Mouse (Mus musculus) intestine, postnatal 0 days (tissue): Measurements from ENCODE around the gene Iqcj. TPM values are rescaled to one million over a fixed set of nuclear protein-coding genes. Genes with fewer than 3 reads are reported as not detected.

Experiments
- ATAC-seq: fragments of 200-750 bp; cut with Nextera tagmentation; 2 replicates; pipeline ENCODE4 v1.8.0; 2017; ENCODE audit warnings: mild to moderate bottlenecking, moderate TSS enrichment, moderate library complexity
- H3K27ac ChIP-seq: fragments of 300-500 bp; sonication (generic); 2 replicates; pipeline ENCODE4 v1.5.1; 2014; ENCODE audit warnings: mild to moderate bottlenecking, low read depth, low read length, moderate library complexity
- H3K27me3 ChIP-seq: fragments of 300-500 bp; sonication (generic); replicated peaks from 2 replicates; pipeline ENCODE4 v1.6.1; 2014; ENCODE audit warnings: low read length, mixed read lengths; ENCODE audit not compliant: control insufficient read depth, insufficient read depth
- H3K36me3 ChIP-seq: fragments of 300-500 bp; sonication (generic); 2 replicates; pipeline ENCODE4 v1.6.1; 2014; ENCODE audit warnings: mild to moderate bottlenecking, moderate library complexity; ENCODE audit not compliant: control insufficient read depth, insufficient read depth
- H3K4me1 ChIP-seq: fragments of 300-500 bp; sonication (generic); replicated peaks from 2 replicates; pipeline ENCODE4 v1.6.1; 2014; ENCODE audit warnings: antibody characterized with exemption, low read length, mixed read lengths; ENCODE audit not compliant: control insufficient read depth, insufficient read depth
- H3K4me2 ChIP-seq: fragments of 300-500 bp; sonication (generic); replicated peaks from 2 replicates; pipeline ENCODE4 v1.6.1; 2014; ENCODE audit warnings: low read depth, mild to moderate bottlenecking, moderate library complexity
- H3K4me3 ChIP-seq: fragments of 300-500 bp; sonication (generic); 2 replicates; pipeline ENCODE4 v1.5.1; 2014; ENCODE audit warnings: low read depth, low read length
- H3K9ac ChIP-seq: fragments of 300-500 bp; sonication (generic); 2 replicates; pipeline ENCODE4 v1.6.1; 2014; ENCODE audit warnings: mild to moderate bottlenecking, low read depth, low read length
- H3K9me3 ChIP-seq: fragments of 300-500 bp; sonication (generic); 2 replicates; pipeline ENCODE4 v1.6.1; 2016; ENCODE audit warnings: mixed run types; ENCODE audit not compliant: control insufficient read depth
- CTCF ChIP-seq: sonication (generic); IDR thresholded peaks from 2 replicates; pipeline ENCODE4 v1.5.1; 2016; ENCODE audit warnings: low read depth, mild to moderate bottlenecking, control low read depth, antibody characterized with exemption, moderate library complexity
- WGBS: fragments of 180-500 bp; shearing (Covaris S2); extraction: QIAGEN DNeasy Blood & Tissue Kit; methylation state at CpG from one replicate; pipeline ENCODE4 v1.1.7; 2014; 5-methylcytosine and 5-hydroxymethylcytosine counted together
- polyA plus RNA-seq: library from polyadenylated mRNA; unstranded; fragments of >200 nt; fragmentation: Nextera tagmentation; extraction: Ambion mirVana; gene quantifications from 2 replicates; pipeline ENCODE4 v1.2.1, GENCODE M21; 2015

The Iqcj gene
- not detected in 2 replicates for polyA plus RNA-seq

- 74% methylated on average over 15 of the region's 15 CpGs for WGBS
- H3K4me2 ChIP-seq, result no peak within 1 kb of the TSS
- no peaks in the 10 kb centered on the region for H3K27me3 ChIP-seq
Measured at GRCm38 (mm10) chr3:67892026-67892705, at the start of gene Iqcj, which contains the start of gene Iqschfp. Gene Iqcj (plus strand): TSS chr3:67892220. Gene Iqschfp (plus strand): TSS chr3:67892232.

GRCm38 (mm10) chr3:67852397-67852796 lies 39.6 kb upstream of the Iqcj start:
- 88% methylated on average over 5 of the region's 5 CpGs for WGBS
- Histone ChIP-seq H3K4me2 (no peak overlapping the region), H3K4me3 (no peak overlapping the region), H3K9ac (no peak overlapping the region), H3K27me3 (no peaks in the 10 kb centered on the region), H3K4me1 (no peaks in the 10 kb centered on the region), H3K27ac (no peak overlapping the region), H3K36me3 (no peaks in the 10 kb centered on the region), H3K9me3 (no peaks in the 10 kb centered on the region)
- TF ChIP-seq CTCF, result no peak
- ATAC-seq, result no peak

More at GRCm38 (mm10) chr3:67892026-67892705, at the start of gene Iqcj, which contains the start of gene Iqschfp:
- TF ChIP-seq CTCF, result no peak
- Histone ChIP-seq H3K4me3 (no peak within 1 kb of the TSS), H3K4me1 (no peaks in the 10 kb centered on the region), H3K27ac (no peak within 1 kb of the TSS), H3K9ac (no peak within 1 kb of the TSS), H3K36me3 (no peaks in the 10 kb centered on the region), H3K9me3 (no peaks in the 10 kb centered on the region)
- ATAC-seq, result no peak

GRCm38 (mm10) chr3:67861524-67861923 lies 30.5 kb upstream of the Iqcj start:
- ATAC-seq, result no peak
- no peak overlapping the region for H3K4me3 ChIP-seq
- H3K4me1 ChIP-seq, result no peaks in the 10 kb centered on the region
- no peaks in the 10 kb centered on the region for H3K27me3 ChIP-seq
- TF ChIP-seq CTCF, result no peak
- no peaks in the 10 kb centered on the region for H3K36me3 ChIP-seq
- WGBS, result 91% methylated on average over 3 of the region's 3 CpGs
- no peak overlapping the region for H3K27ac ChIP-seq
- no peaks in the 10 kb centered on the region for H3K9me3 ChIP-seq
- H3K4me2 ChIP-seq, result no peak overlapping the region
- no peak overlapping the region for H3K9ac ChIP-seq

GRCm38 (mm10) chr3:67867420-67868065 lies 24.5 kb upstream of the Iqcj start:
- Histone ChIP-seq H3K27ac (no peak overlapping the region), H3K36me3 (no peaks in the 10 kb centered on the region), H3K27me3 (no peaks in the 10 kb centered on the region), H3K9me3 (no peaks in the 10 kb centered on the region), H3K4me3 (no peak overlapping the region), H3K4me2 (no peak overlapping the region), H3K4me1 (no peaks in the 10 kb centered on the region), H3K9ac (no peak overlapping the region)
- WGBS, result 36% methylated on average over 13 of the region's 13 CpGs
- no peak for TF ChIP-seq CTCF
- peak; percentile 70 for ATAC-seq

- Histone ChIP-seq H3K4me2 (no peak overlapping the region), H3K4me1 (no peaks in the 10 kb centered on the region), H3K27me3 (no peaks in the 10 kb centered on the region), H3K9me3 (no peaks in the 10 kb centered on the region), H3K4me3 (no peak overlapping the region), H3K9ac (no peak overlapping the region), H3K27ac (no peak overlapping the region), H3K36me3 (no peaks in the 10 kb centered on the region)
- no peak for ATAC-seq
- no peak for TF ChIP-seq CTCF
- 95% methylated on average over 1 of the region's 1 CpGs for WGBS
Measured at GRCm38 (mm10) chr3:67869424-67869823, 22.6 kb upstream of the Iqcj start.

- Histone ChIP-seq H3K4me1 (no peaks in the 10 kb centered on the region), H3K27me3 (no peaks in the 10 kb centered on the region), H3K36me3 (no peaks in the 10 kb centered on the region), H3K4me2 (no peak overlapping the region), H3K9me3 (no peaks in the 10 kb centered on the region), H3K27ac (no peak overlapping the region), H3K9ac (no peak overlapping the region), H3K4me3 (no peak overlapping the region)
- no peak for TF ChIP-seq CTCF
- WGBS, result 64% methylated on average over 4 of the region's 4 CpGs
- no peak for ATAC-seq
Measured at GRCm38 (mm10) chr3:67877253-67877652, 14.8 kb upstream of the Iqcj start.
